Mouse (Mus musculus) ES-Bruce4 (cell line): ENCODE measurements around the gene H2afj.

Experiments
- CTCF ChIP-seq: IDR thresholded peaks from one replicate; pipeline ENCODE4 v1.8.1; 2011; ENCODE audit warnings: low read depth, low read length
- EP300 ChIP-seq: IDR thresholded peaks from 2 replicates; pipeline ENCODE4 v1.6.1; 2011; ENCODE audit warnings: low read depth, low read length; ENCODE audit not compliant: insufficient read depth
- POLR2A ChIP-seq: IDR thresholded peaks from one replicate; pipeline ENCODE4 v1.8.1; 2011; ENCODE audit warnings: low read length; ENCODE audit not compliant: insufficient read depth

DNA sequence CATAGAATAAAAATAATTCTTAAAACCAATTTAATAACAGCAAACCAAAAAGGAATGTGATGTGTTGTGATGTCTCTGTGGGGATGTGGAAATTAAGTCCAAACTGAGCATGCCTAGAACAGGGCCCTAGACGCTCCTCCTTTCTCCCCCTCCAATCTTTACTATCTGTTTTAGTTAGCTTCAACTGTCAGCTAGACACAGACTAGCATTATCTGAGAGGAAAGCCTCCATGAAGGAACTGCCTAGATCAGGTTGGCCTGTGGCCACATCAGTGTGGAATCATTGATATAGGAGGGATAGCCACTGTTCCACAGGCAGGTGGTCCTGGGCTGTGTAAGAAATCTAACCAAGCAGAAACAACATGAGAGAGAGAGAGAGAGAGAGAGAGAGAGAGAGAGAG, 12.9 kb upstream of the H2afj start:
- no peak for TF ChIP-seq CTCF
- no peak for TF ChIP-seq POLR2A
- no peak for TF ChIP-seq EP300
